Mouse (Mus musculus) v-Abl transformed pro-B cells (cell line): Measurements from ENCODE around the gene Fam221a.
"Not testable (repeated sequence)": the region's sequence is repeated elsewhere in the genome, so short reads cannot be mapped to it uniquely, and the experiment has no call there.

Experiments
- in situ Hi-C, 2 experiments: fragments of 400-800 bp; cut with MboI; formaldehyde crosslinking; loops; one replicate each; pipeline ENCODE4 v1.15.1; 2025; ENCODE audit not compliant: unreplicated experiment in 2 of 2

Gene Fam221a

DNA sequence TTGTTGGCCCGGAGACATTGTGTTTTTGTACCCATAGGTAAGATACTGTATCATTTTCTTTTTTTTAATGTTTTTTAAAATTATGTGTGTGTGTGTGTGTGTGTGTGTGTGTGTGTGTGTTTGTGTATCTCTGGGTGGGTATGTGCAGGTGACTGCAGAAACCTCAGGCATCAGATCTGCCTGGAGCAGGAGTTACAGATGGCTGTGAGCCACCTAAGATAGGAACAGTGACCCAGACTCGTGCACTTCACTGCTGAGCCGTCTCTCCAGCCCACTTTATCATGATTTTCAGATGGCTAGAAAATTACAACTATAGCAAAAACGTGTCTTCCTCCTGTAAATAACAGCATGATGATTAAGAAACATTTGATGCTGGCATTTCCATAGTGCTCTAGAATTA, 5.2 kb downstream of the Fam221a start:
- in situ Hi-C loops = no loop called here

DNA sequence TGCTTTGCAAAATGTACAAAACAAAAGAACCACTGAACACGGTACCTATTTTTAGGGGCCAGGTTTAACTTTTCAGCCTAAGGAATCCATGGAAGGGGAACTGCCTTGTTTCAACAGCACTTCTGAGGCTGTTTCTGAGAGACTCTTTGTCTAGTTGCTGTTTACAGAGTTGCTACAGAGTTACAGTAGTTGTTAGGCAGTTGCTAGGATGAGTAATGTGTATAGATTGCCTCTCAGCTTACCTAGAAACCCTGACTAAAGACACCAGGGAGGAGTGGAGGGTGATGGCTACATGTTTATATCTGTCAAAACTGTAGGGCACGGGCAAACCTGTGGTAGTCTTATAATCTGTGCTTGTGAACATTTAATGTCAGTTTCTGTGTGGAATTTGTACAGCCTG, 6.4 kb downstream of the Fam221a start:
- in situ Hi-C loops = no loop called here

DNA sequence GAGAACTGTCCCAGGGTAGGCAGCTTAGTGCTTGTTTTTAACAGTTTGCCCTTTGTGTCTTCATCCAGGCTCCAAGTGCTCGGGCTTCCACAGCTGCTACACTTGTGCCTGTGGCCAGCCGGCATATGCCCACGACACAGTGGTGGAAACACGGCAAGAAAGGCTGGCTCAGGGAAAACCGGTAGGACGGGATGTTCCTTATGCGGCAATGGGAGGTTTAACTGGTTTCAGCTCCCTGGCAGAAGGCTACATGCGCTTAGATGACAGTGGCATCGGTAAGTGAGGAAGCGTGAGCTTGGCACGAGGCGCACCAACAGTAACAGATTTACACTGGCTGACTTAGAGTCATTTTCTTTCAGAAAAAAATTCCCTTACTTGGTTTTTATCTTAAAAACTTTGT, 10.8 kb downstream of the Fam221a start:
- in situ Hi-C loops = loop anchor here in 1 of 2 experiments (25.0 kb wide), 1 partner anchor 741 kb away; the partner anchor contains the start of genes AI854703 and Gimap8

DNA sequence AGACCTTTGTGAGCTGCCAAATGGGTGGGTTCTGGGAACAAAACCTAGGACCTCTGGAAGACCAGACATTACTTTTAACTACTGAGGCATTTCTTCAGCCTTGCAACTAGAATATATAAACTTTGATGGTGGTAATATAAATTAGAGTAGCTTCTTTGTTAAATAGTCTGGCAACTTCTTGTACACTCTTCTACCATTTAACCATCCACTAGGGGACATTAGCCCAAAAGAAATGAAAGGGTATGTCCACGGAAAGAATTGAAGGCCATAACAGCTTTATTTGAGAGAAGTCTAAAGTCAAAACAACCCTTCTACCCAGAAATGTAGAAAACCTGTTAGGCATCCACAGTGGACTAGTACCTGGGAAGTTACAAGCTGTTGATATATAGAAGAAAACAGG, 26.7 kb downstream of the Fam221a start:
- in situ Hi-C loops = loop anchor here (10.0 to 25.0 kb wide), 5 partner anchors 359 to 849 kb away; partner anchors contain the start of genes AI854703 (in 1 of the 2), Gimap8 (in 1 of the 2) and Gpnmb (in 1 of the 2)

DNA sequence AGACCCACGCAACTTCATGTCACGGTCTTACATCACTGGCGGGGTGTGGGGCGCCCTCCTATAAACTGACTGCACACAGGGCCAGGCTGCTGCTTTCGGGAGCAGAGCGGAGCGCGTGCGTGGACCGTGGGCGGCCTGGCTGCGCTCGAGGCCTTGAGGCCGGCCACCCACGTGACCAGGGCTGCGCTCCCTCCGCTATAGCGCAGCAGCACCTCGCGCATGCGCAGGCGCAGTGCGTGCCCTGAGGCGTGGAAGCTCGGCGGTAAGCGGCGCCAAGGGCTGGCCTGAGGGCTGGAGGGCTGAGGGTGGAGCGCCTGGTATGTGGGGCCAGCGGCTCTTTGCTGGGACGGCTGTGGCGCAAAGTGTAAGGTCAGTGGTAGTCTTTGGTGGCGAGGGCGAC, 27.8 kb downstream of the Fam221a start, which contains the start of gene Stk31:
Gene Stk31 (plus strand): TSS at position 289 of the 400 bp plus-strand sequence.
- in situ Hi-C loops = loop anchor here (5.0 to 25.0 kb wide), 8 partner anchors 128 to 851 kb away; partner anchors contain the start of genes Gpnmb (in 2 of the 2), AI854703 (in 1 of the 2) and Gimap8 (in 1 of the 2)

DNA sequence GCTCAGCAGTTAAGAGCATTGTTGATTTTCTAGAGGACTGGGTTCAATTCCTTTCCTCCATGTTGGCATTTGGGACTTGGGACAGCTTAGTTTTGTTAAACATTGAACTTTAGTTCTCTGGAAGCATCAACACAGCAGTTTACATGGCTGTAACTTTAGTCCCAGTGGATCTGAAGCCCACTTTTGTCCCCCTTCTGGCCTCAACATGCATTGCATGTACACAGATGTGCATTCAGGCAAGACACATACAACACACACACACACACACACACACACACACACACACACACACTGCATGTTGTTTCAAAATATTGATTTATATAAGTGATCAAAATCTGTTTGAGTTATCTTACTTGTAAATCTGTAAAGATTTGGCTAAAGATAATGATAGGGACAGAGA, 29.9 kb downstream of the Fam221a start:
- in situ Hi-C loops = loop anchor here (5.0 to 25.0 kb wide), 8 partner anchors 130 to 853 kb away; partner anchors contain the start of genes Gpnmb (in 2 of the 2), AI854703 (in 1 of the 2) and Gimap8 (in 1 of the 2)

DNA sequence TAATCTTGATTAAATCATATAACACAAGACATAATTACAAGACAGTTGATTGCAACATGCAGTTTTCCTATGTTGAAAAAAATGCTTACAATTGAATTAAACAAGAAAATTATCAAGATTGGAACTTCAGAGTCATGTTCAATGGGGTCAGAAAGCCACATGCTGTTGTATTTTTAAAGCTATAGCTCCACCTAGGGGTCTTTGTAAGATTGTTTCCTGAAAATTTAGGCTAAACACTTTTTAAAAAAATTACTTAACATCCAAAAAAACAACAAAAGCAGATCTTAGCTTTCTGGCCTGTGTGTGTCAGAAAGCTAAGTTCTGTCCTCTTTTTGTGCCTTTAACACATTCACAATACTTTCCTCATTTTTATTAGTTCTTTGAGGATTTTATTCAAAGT, 30.8 kb downstream of the Fam221a start:
- in situ Hi-C loops = loop anchor here (5.0 to 25.0 kb wide), 8 partner anchors 131 to 854 kb away; partner anchors contain the start of genes Gpnmb (in 2 of the 2), AI854703 (in 1 of the 2) and Gimap8 (in 1 of the 2)

DNA sequence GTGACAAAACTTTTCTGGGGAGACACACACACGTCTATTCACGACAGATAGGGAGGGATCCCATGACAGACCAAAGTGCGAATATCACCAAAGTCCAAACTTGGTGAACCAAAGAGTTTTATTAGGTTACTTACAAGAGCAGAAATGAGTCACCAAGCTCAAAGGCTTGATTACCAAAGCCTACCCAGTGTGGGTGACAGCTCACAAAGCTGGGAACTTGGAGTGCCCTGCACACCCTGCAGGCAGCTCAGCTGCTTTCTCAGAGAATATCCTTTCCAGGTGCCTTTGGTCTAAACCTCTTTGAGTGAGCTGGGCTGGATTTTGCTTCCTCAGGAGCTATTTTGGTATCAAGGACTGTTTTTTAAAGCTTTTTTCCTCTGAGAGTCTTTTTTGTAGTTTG, 43.3 kb downstream of the Fam221a start:
- in situ Hi-C loops = no loop called here

DNA sequence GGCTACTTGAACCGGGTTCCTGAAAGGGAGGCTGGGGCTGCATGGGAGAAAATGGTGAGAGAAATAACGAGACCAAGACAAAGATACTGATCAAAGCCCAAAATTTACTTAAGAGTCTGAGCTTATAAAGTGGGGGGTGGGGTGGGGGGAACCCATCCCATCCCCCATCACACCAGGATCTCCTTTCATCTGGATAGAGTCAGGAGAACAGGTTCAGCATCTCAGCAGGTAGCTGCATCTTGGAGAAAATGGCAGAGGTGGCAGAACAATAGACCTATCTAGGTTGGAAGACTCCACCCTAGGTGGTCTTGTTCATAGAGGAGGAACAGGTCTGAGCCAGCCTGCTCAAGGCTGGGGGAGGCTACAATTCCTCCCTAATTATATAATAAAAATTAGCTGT, 45.4 kb downstream of the Fam221a start:
- in situ Hi-C loops = not testable (repeated sequence)

DNA sequence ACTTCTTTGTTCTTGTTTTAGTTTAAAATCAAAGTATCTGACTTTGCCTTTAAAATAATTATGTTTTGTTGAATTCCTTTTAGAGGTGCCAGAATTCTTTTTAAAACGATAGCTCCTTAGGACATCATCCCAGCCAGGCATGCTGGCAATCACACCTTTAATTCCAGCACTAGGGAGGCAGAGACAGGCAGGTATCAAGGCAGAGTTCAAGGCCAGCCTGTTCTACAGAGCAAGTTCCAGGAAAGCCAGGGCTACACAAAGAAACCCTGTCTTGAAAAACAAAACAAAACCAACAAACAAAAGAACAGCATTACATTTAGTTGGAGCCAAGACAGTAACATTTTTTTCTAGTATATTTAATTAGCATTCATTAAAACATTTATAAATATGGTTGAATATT, 48.4 kb downstream of the Fam221a start:
- in situ Hi-C loops = no loop called here

GRCm38 (mm10) chr6:49437306-49437705, 69.8 kb downstream of the Fam221a start:
- in situ Hi-C loops = no loop called here
